In genomic region chr5:117414611-117415010, GRCm38 (mm10) we compare ENCODE assay signal across 9 mouse cellular contexts. TPM values are rescaled to one million over a fixed set of nuclear protein-coding genes. Genes with fewer than 3 reads are reported as not detected.
DNase-seq lines count a peak whose midpoint lies in the region; ATAC-seq and TF ChIP-seq lines count a peak whose summit lies in the region.
"Had no signal": no experiment of that assay in that cellular context is flagged by ENCODE, and none has a peak within 500 bp of the region (broad histone marks: within the 10 kb centered on the region; RNA-seq: fewer than 3 reads in every experiment).

No protein-coding gene starts in this region.

- DNase-seq in left cerebral cortex, adult 18-20 months (ENCODE audit: low spot score in 2 of 2): peak; percentile 8 to 15
- DNase-seq in left cerebral cortex, adult 11 months (ENCODE audit: low spot score): no peak
- DNase-seq in neural tube, embryonic 10.5 days (ENCODE audit: extremely low spot score, low spot score): peak; percentile 22
- no peak for DNase-seq in adrenal gland, postnatal 10 days
- DNase-seq in gastrocnemius, adult 18-20 months (ENCODE audit: low spot score): no peak
- DNase-seq in spleen, postnatal 14 days (ENCODE audit: low spot score in 2 of 2): no peak

- H3K4me2 ChIP-seq in hindbrain, embryonic 16.5 days (ENCODE audit: low read length): peak overlapping the region; percentile 74

- TF ChIP-seq POLR2A in cortical plate, adult 2 months (IDR thresholded peaks at IDR 0.05; ENCODE audit: extremely low read depth, insufficient read depth, low read length): no peak

- H3K36me3 ChIP-seq in hindbrain, embryonic 16.5 days (ENCODE audit: control insufficient read depth, insufficient read depth, low read length): no peaks in the 10 kb centered on the region
- H3K36me3 ChIP-seq: liver, embryonic 15.5 days had no signal

- H3K4me1 ChIP-seq in cortical plate, adult 2 months (ENCODE audit: control insufficient read depth, insufficient read depth, low read length): peaks cover 1% of the 10 kb centered on the region; the same call in 1 of the 2 replicates
- H3K4me1 ChIP-seq in hindbrain, embryonic 16.5 days (ENCODE audit: control insufficient read depth, insufficient read depth, low read depth, low read length): peaks cover 11% of the 10 kb centered on the region

- ATAC-seq in hindbrain, embryonic 16.5 days: peak; percentile 12; the same call in 1 of the 2 replicates

- peak overlapping the region; percentile 91 for H3K4me3 ChIP-seq in cortical plate, adult 2 months (ENCODE audit: insufficient read depth, low read length)
- peak overlapping the region; percentile 68 for H3K4me3 ChIP-seq in hindbrain, embryonic 16.5 days (ENCODE audit: low read length)

- TF ChIP-seq CTCF in cortical plate, adult 2 months (IDR thresholded peaks at IDR 0.05; ENCODE audit: extremely low read depth, insufficient read depth, low read length): no peak

- H3K9me3 ChIP-seq in hindbrain, embryonic 16.5 days (ENCODE audit: control insufficient read depth, low read length): no peaks in the 10 kb centered on the region
- H3K9me3 ChIP-seq: liver, embryonic 15.5 days had no signal

- no peaks in the 10 kb centered on the region for H3K27me3 ChIP-seq in hindbrain, embryonic 16.5 days (replicated peaks; ENCODE audit: control insufficient read depth, insufficient read depth, low read length)

- under 1% methylated on average over 10 of the region's 10 CpGs for WGBS in hindbrain, embryonic 16.5 days

- peak overlapping the region; percentile 95 for H3K27ac ChIP-seq in cortical plate, adult 2 months (ENCODE audit: insufficient read depth, low read length)
- peak overlapping the region; percentile 99 for H3K27ac ChIP-seq in hindbrain, embryonic 16.5 days (ENCODE audit: low read depth, low read length)
- H3K27ac ChIP-seq: liver, embryonic 15.5 days had no signal

- peak overlapping the region; percentile 93 for H3K9ac ChIP-seq in hindbrain, embryonic 16.5 days (ENCODE audit: low read depth, low read length)
- H3K9ac ChIP-seq: liver, embryonic 15.5 days had no signal

RNA-seq across cellular contexts. Expression of gene Ksr2, which starts 0.8 kb away (rescaled TPM):
- 10 to 100 TPM; 33.2 to 35.2 TPM for total RNA-seq in left cerebral cortex, adult 18-20 months (2021)
- polyA plus RNA-seq in cortical plate, adult 2 months (2012; rRNA removed): 9.1 TPM in 2 replicates
- polyA plus RNA-seq in hindbrain, embryonic 16.5 days (2015; fragmentation: Nextera tagmentation; extraction: Ambion mirVana): 6.0 and 6.3 TPM in 2 replicates
- 1 to 10 TPM; 3.6 to 5.1 TPM for total RNA-seq in adrenal gland, postnatal 10 days (2021)
- total RNA-seq in gastrocnemius, adult 18-20 months (2021): under 1 TPM; 0.09 to 0.11 TPM

RNA-seq across cellular contexts. Expression of gene Rfc5, which starts 25.8 kb away (rescaled TPM):
- 10 to 100 TPM; 13.0 to 18.8 TPM for total RNA-seq in left cerebral cortex, adult 18-20 months (2021)
- polyA plus RNA-seq in cortical plate, adult 2 months (2012; rRNA removed): 16.8 and 18.5 TPM in 2 replicates
- 31.9 and 32.7 TPM in 2 replicates for polyA plus RNA-seq in hindbrain, embryonic 16.5 days (2015; fragmentation: Nextera tagmentation; extraction: Ambion mirVana)
- total RNA-seq in adrenal gland, postnatal 10 days (2021): 10 to 100 TPM; 16.3 to 27.8 TPM
- 1 to 10 TPM; 1.4 to 1.9 TPM for total RNA-seq in gastrocnemius, adult 18-20 months (2021)

RNA-seq across cellular contexts. Expression of gene Wsb2, which starts 57.5 kb away (rescaled TPM):
- total RNA-seq in left cerebral cortex, adult 18-20 months (2021): 100 to 1,000 TPM; 305 to 313 TPM
- polyA plus RNA-seq in cortical plate, adult 2 months (2012; rRNA removed): 414 and 428 TPM in 2 replicates
- 200 and 278 TPM in 2 replicates for polyA plus RNA-seq in hindbrain, embryonic 16.5 days (2015; fragmentation: Nextera tagmentation; extraction: Ambion mirVana)
- 10 to 100 TPM; 92.8 to 97.5 TPM for total RNA-seq in adrenal gland, postnatal 10 days (2021)
- 100 to 1,000 TPM in 1 of 2 experiments, 10 to 100 TPM in 1; 94.9 to 120 TPM for total RNA-seq in gastrocnemius, adult 18-20 months (2021)

Comparison
In these comparisons a context has a peak if more than half of its experiments do, and no peak if none do; other contexts are left out.
1. DNase-seq: peak in left cerebral cortex, adult 18-20 months (2 of 2) and neural tube, embryonic 10.5 days (single experiment); none in left cerebral cortex, adult 11 months (single experiment), adrenal gland, postnatal 10 days (single experiment), gastrocnemius, adult 18-20 months (single experiment) and spleen, postnatal 14 days (0 of 2).
2. RNA of gene Ksr2, which starts 0.8 kb away (total RNA-seq): 33.2 to 35.2 TPM in left cerebral cortex, adult 18-20 months; 3.6 to 5.1 TPM in adrenal gland, postnatal 10 days and 0.09 to 0.11 TPM in gastrocnemius, adult 18-20 months; every median in the first group is over 4 times any median in the second.
3. RNA of gene Rfc5, which starts 25.8 kb away (total RNA-seq): 16.3 to 27.8 TPM in adrenal gland, postnatal 10 days and 13.0 to 18.8 TPM in left cerebral cortex, adult 18-20 months; 1.4 to 1.9 TPM in gastrocnemius, adult 18-20 months; every median in the first group is over 4 times any median in the second.